Mouse (Mus musculus) lung, adult 2 months (tissue): Measurements from ENCODE around the gene Npw. TPM values are rescaled to one million over a fixed set of nuclear protein-coding genes. Genes with fewer than 3 reads are reported as not detected.

Source experiments
- DNase-seq: peaks from one replicate; pipeline ENCODE4 v3.0.0; 2022
- H3K4me1 ChIP-seq: fragments of 200-500 bp; 2 replicates; pipeline ENCODE4 v1.6.1; 2011; ENCODE audit warnings: low read length; ENCODE audit not compliant: control insufficient read depth, insufficient read depth
- H3K4me3 ChIP-seq: fragments of 200-500 bp; replicated peaks from 2 replicates; pipeline ENCODE3; 2011; ENCODE audit warnings: low read depth, mild to moderate bottlenecking, control low read depth, low read length; ENCODE audit errors: extremely low read depth
- CTCF ChIP-seq: fragments of 200-500 bp; IDR thresholded peaks from 2 replicates; pipeline ENCODE4 v1.5.1; 2011; ENCODE audit warnings: mild to moderate bottlenecking, low read length, control low read depth; ENCODE audit not compliant: insufficient read depth
- POLR2A ChIP-seq: fragments of 200-500 bp; IDR thresholded peaks from 2 replicates; pipeline ENCODE4 v1.6.1; 2011; ENCODE audit warnings: low read depth, mild to moderate bottlenecking, control low read depth, low read length, borderline replicate concordance; ENCODE audit errors: extremely low read depth
- WGBS: fragments of 180-500 bp; shearing (Covaris S2); methylation state at CpG from one replicate; pipeline ENCODE4 v1.1.7; 2018; 5-methylcytosine and 5-hydroxymethylcytosine counted together
- polyA plus RNA-seq: library from polyadenylated mRNA; depleted of rRNA; stranded (reverse); fragments of >200 nt; gene quantifications from 2 replicates; pipeline ENCODE4 v1.2.3, GENCODE M21; 2012; rRNA removed

The Npw gene
- polyA plus RNA-seq, 1 experiment = 77.9 TPM

DNA sequence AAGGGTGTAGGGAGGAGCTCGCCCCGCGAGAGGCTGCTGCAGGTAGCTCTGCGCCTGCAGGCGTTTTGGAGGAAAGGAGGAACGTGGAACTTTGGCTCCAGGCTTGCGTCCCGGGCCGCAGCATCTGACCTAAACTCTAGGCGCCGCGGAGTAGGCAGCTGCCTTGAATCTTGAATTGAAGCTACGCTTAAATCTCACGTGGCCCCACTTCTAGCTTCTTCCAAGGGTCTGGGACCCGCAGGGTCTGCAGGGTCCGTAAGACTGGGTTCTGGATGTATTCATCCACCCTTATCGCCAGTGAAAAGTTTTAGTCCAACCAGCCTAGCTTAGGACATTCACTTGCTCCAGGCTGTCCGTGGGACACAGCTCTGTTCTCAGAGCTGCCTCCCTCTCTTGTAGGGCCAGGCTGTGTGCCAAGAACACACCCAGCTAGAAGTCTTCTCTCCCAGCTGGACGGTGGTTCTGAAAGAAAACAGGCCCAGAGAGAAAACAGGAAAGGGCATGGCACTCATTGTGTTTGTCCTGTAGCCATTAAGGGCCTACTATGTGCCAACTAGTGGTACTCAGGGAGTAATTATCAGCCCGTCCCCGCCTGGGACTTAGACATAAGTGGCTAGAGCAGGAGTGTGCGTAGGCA, 25.3 kb downstream of the Npw start:
- WGBS = 4% methylated on average over 22 of the region's 22 CpGs
- H3K4me3 ChIP-seq = peak overlapping the region; percentile 95
- TF ChIP-seq CTCF = no peak
- peak; percentile 96; the same call in 1 of the 2 replicates for TF ChIP-seq POLR2A
- peaks cover 40% of the 10 kb centered on the region for H3K4me1 ChIP-seq
- peak; percentile 76 for DNase-seq

DNA sequence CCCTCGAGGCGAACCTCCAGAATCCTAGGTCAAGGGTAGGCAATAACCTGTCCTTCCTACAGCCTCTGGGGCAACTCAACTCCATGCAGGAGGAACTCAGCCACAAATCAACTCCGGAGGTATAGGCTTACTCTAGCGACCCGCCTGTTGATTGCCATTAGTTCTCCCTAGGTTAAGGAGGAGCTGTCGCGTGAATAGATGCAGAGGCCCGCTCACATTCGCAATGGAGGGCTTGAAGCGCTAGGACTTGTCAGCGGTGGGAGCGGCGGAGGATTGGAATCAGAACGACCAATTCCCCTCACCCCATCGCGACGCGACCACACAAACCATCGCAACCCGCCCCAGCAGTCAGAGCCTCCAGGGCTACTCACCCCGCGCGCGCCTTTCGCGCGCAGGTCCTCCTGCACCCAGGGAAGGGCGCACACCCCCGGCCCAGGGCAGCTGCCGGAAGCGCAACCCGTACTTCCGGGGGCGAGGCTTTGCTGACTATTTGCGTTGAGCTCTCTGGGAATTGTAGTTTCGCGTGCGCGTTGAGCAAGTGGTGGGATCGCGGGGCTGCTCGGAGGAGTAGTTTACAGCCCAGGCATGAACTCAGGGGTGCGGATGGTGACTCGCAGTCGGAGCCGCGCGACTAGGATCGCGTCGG, 26.0 kb downstream of the Npw start, which contains the start of the genes Tsc2 and Nthl1:
Tsc2 (minus strand) TSS at position 464 of the 646 bp plus-strand sequence.
Nthl1 (plus strand) TSS at position 514 of the 646 bp plus-strand sequence.
- TF ChIP-seq POLR2A = peak; percentile 77; the same call in 1 of the 2 replicates
- no peak for TF ChIP-seq CTCF
- DNase-seq = peak; percentile 86
- H3K4me3 ChIP-seq = peak within 1 kb of the TSS; percentile 95
- 2% methylated on average over 51 of the region's 51 CpGs for WGBS
- peaks cover 37% of the 10 kb centered on the region for H3K4me1 ChIP-seq

DNA sequence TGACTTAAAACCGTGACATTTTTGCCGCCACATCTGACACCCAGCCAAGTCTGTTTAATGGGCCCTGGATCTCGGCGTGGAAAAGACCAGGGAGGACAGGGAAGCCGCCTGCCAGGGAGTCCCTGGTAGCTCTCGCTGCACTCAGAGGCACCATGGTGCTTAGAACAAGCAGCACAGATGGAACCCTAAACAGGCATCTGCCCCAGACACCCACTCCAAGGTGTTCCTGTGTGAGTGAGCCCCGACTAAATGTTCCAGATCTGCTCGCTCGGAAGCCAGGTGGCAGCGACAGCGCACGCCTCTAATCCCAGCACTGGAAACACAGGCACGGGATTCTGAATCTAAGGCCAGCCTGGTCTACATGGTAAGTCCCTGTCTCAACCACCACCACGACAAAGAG, 28.2 kb downstream of the Npw start:
- no peak for DNase-seq
- WGBS = 87% methylated on average over 14 of the region's 14 CpGs
- Histone ChIP-seq H3K4me1 (peaks cover 21% of the 10 kb centered on the region), H3K4me3 (no peak overlapping the region)
- TF ChIP-seq POLR2A (no peak), CTCF (no peak)

DNA sequence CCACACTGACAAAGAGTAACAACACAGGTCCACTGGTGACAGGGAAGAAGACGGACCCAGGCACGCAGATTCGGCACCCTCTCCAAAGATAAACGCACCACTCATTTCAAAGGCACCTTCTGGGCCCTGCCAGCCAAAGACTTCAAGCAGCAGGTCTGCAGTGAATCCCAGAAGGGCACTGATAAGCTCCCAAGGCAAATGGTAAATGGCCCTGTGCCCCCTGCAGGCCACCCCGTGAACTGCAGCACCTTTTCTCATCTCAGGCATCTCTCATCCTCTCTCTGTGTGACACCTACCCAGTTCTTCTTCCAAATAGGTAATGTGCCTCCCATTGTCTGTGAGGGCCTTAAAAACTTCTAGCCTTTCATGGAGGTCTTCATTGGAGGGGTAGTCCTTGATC, 29.6 kb downstream of the Npw start:
- peaks cover 8% of the 10 kb centered on the region for H3K4me1 ChIP-seq
- TF ChIP-seq POLR2A = no peak
- peak; percentile 97 for TF ChIP-seq CTCF
- no peak overlapping the region for H3K4me3 ChIP-seq
- WGBS = 31% methylated on average over 5 of the region's 5 CpGs
- DNase-seq = peak; percentile 79

DNA sequence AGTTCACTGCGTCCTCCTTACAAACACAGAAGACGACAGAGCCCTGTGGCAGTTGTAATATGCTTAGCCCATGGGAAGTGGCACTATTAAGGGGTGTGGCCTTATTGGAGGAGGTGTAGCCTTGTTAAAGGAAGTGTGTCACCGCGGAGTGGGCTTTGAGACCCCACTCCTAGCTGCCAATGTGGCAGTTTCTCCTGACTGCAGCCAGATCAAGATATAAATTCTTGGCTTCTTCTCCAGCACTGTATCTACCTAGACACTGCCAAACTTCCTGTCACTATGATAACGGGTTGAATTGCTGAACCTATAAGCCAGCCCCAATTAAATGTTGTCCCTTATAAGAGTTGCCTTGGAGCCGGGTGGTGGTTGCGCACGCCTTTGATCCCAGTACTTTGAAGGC, 32.8 kb downstream of the Npw start:
- WGBS = 88% methylated on average over 8 of the region's 8 CpGs
- no peak overlapping the region for H3K4me3 ChIP-seq
- TF ChIP-seq POLR2A (no peak), CTCF (no peak)
- H3K4me1 ChIP-seq = no peaks in the 10 kb centered on the region
- DNase-seq = no peak

DNA sequence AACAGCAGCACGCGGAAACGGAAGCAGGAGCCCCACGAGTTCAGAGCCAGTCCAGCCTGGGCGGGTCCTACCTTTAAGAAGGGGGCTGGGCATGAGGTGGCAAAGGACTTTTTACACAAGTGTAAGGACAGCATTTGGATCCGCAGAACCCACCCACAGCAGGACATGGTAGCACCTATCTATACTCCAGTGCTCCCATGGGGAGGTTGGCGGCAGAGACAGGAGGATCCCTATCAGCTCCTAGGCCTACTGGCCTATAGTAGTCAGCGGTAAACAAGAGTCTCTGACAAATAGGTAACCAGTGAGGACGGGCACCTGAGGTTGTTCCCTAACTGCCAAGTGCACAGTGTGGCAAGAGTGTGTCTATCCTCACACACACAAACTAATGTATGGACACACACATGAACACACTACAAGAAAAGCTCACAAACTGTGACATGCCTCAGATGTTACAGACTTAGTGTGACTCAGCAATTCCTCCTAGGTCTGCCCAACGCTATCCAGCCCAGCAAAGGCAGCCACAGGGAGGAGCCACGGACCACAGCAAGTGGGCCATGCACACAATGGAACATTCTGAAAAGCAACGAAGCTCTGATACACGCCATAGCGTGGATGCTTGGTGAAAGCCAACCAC, 40.6 kb downstream of the Npw start:
- DNase-seq = no peak
- H3K4me1 ChIP-seq = no peaks in the 10 kb centered on the region
- WGBS = 74% methylated on average over 14 of the region's 14 CpGs
- no peak overlapping the region for H3K4me3 ChIP-seq
- TF ChIP-seq CTCF (peak; percentile 51; the same call in 1 of the 2 replicates), POLR2A (no peak)

DNA sequence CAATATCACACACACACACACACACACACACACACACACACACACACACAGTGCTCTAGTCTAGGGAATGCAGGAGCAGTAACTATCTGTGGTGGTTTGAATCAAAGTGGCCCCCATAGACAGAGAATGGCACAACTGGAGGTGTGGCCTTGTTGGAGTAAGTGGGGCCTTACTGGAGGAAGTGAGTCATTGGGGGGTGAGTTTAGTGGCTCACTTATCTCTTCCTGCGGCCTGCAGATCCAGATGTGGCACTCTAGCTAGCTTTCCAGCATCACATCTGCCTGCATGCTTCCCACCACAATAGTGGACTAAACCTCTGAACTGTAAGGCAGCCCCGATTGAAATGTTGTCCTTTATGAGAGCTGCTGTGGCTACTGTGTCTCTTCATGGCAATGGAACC, 47.5 kb downstream of the Npw start:
- DNase-seq = no peak
- no peaks in the 10 kb centered on the region for H3K4me1 ChIP-seq
- WGBS = 42% methylated on average over 2 of the region's 2 CpGs
- H3K4me3 ChIP-seq = no peak overlapping the region
- TF ChIP-seq CTCF (no peak), POLR2A (no peak)

DNA sequence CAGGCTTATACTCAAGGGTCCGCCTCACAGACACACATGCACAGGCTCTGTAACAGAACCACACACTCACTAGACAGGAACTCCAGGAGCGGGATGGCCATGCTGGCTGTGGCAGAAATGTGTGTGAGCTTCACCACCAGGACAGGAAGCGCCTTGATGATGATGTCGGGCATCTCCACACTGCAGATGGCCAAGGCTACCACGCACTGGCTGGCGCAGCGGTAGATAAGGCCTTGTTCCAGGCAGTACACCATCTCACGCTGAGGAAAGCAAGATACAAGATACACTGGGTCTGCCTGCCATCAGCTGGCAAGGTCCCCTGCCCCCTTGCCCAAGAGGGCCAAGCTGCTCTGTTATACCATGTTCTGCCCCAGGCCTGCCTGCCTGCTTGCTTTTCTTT, 49.4 kb downstream of the Npw start:
- TF ChIP-seq CTCF = no peak
- TF ChIP-seq POLR2A = no peak
- Histone ChIP-seq H3K4me1 (no peaks in the 10 kb centered on the region), H3K4me3 (no peak overlapping the region)
- WGBS = 89% methylated on average over 8 of the region's 8 CpGs
- no peak for DNase-seq

DNA sequence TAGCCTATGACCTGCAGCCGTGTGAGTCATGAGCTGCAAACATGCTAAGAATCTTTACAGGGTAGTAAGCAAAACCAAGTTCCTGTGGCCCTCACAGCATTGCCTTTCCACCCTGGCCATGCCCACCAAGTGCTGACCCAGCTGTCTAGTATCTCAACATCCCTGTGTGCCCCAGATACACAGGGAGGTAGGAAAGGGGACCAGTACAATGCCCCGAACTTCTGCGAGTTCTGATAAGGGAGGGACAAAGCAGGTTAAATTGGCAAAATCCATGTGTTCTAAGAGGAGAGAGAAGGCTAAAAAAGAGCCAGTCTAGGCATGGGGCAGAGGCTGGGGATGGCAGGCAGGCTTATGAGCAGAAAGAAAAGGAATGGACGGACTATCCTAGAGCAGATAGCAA, 49.9 kb downstream of the Npw start:
- Histone ChIP-seq H3K4me1 (no peaks in the 10 kb centered on the region), H3K4me3 (no peak overlapping the region)
- WGBS = 92% methylated on average over 4 of the region's 4 CpGs
- no peak for DNase-seq
- TF ChIP-seq CTCF (no peak), POLR2A (no peak)

Other genes starting within 250 kb of the Npw start
- gene Rnps1, start 243.9 kb downstream of the Npw start, polyA plus RNA-seq = 83.2 and 101 TPM in 2 replicates
- gene Eci1, start 231.8 kb downstream of the Npw start, polyA plus RNA-seq = 70.0 and 78.3 TPM in 2 replicates
- gene Dnase1l2, start 215.4 kb downstream of the Npw start, polyA plus RNA-seq = 7.7 and 22.4 TPM in 2 replicates
- 85.9 and 90.1 TPM in 2 replicates for gene E4f1, start 188.1 kb downstream of the Npw start, polyA plus RNA-seq
- 39.5 and 46.2 TPM in 2 replicates for gene Pgp, start 188.1 kb downstream of the Npw start, polyA plus RNA-seq
- gene Bricd5, start 184.6 kb downstream of the Npw start, polyA plus RNA-seq = 0.15 and 0.43 TPM in 2 replicates
- gene Mlst8, start 179.4 kb downstream of the Npw start, polyA plus RNA-seq = 27.5 and 43.2 TPM in 2 replicates
- gene Caskin1, start 169.9 kb downstream of the Npw start, polyA plus RNA-seq = 1.7 and 2.1 TPM in 2 replicates
- 237 and 263 TPM in 2 replicates for gene Traf7, start 130.5 kb downstream of the Npw start, polyA plus RNA-seq
- 1.1 and 1.2 TPM in 2 replicates for gene Rab26, start 124.2 kb downstream of the Npw start, polyA plus RNA-seq
- 136 and 146 TPM in 2 replicates for gene Pkd1, start 108.6 kb downstream of the Npw start, polyA plus RNA-seq
- 220 and 230 TPM in 2 replicates for gene Tsc2, start 25.8 kb downstream of the Npw start, polyA plus RNA-seq
- gene Nthl1, start 25.8 kb downstream of the Npw start, polyA plus RNA-seq = 18.8 and 19.3 TPM in 2 replicates
- 507 and 712 TPM in 2 replicates for gene Slc9a3r2, start 8.1 kb downstream of the Npw start, polyA plus RNA-seq
- gene Zfp598, start 11.2 kb upstream of the Npw start, polyA plus RNA-seq = 89.7 and 89.8 TPM in 2 replicates
- 0.46 and 0.62 TPM in 2 replicates for gene Syngr3, start 31.5 kb upstream of the Npw start, polyA plus RNA-seq
- gene Gfer, start 37.7 kb upstream of the Npw start, polyA plus RNA-seq = 13.7 and 20.3 TPM in 2 replicates
- 13.2 and 14.2 TPM in 2 replicates for gene Noxo1, start 37.8 kb upstream of the Npw start, polyA plus RNA-seq
- gene Tbl3, start 49.2 kb upstream of the Npw start, polyA plus RNA-seq = 45.4 and 60.7 TPM in 2 replicates
- 0.29 and 0.57 TPM in 2 replicates for gene Rnf151, start 59.6 kb upstream of the Npw start, polyA plus RNA-seq
- gene Rps2, start 59.7 kb upstream of the Npw start, polyA plus RNA-seq = 1,603 and 2,135 TPM in 2 replicates
- gene Ndufb10, start 66.0 kb upstream of the Npw start, polyA plus RNA-seq = 174 and 218 TPM in 2 replicates
- 0.26 and 6.4 TPM in 2 replicates for gene Rpl3l, start 69.4 kb upstream of the Npw start, polyA plus RNA-seq
- 84.4 and 103 TPM in 2 replicates for gene Msrb1, start 78.2 kb upstream of the Npw start, polyA plus RNA-seq
- gene Hs3st6, start 94.5 kb upstream of the Npw start, polyA plus RNA-seq = 6.4 and 8.9 TPM in 2 replicates
- not detected in 2 replicates for gene Meiob, start 145.8 kb upstream of the Npw start, polyA plus RNA-seq
- gene Hagh, start 181.7 kb upstream of the Npw start, polyA plus RNA-seq = 56.1 and 83.4 TPM in 2 replicates
- gene Fahd1, start 191.9 kb upstream of the Npw start, polyA plus RNA-seq = 6.4 and 7.8 TPM in 2 replicates
- gene Igfals, start 207.5 kb upstream of the Npw start, polyA plus RNA-seq = 3.0 and 3.9 TPM in 2 replicates
- 23.6 and 36.7 TPM in 2 replicates for gene Nubp2, start 227.9 kb upstream of the Npw start, polyA plus RNA-seq
- 76.4 and 85.4 TPM in 2 replicates for gene Spsb3, start 228.2 kb upstream of the Npw start, polyA plus RNA-seq
- gene Eme2, start 236.6 kb upstream of the Npw start, polyA plus RNA-seq = 41.1 and 48.0 TPM in 2 replicates
- 100 and 115 TPM in 2 replicates for gene Mrps34, start 236.7 kb upstream of the Npw start, polyA plus RNA-seq
- 55.8 and 69.4 TPM in 2 replicates for gene Nme3, start 238.0 kb upstream of the Npw start, polyA plus RNA-seq